ENCODE assay signal across 22 mouse cellular contexts in the genomic region with DNA sequence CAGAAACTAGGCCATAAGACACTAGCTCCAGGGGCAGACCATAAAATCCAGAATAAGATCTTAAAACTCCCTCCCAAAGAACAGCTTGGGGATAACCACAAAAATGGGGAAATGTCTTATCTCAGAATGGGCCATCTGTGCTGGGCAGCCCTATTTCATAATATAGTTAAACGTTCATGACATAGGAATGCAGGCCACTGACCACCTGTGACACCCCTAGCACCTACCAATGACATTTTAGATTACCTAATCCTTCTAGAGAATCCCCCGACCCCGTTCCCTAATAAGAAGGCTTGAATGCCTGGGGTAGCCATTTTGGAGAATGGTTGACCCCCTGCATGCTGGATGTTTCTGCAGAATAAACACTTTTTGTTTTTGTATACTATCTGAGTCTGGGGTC.
"Had no signal": no experiment of that assay in that cellular context is flagged by ENCODE, and none has a peak within 500 bp of the region (broad histone marks: within the 10 kb centered on the region; RNA-seq: fewer than 3 reads in every experiment).

No protein-coding gene starts in this region.

- ATAC-seq: liver, postnatal 0 days; lung, postnatal 0 days; midbrain, embryonic 16.5 days had no signal

- H3K4me3 ChIP-seq: lung, embryonic 15.5 days; midbrain, embryonic 10.5 days; midbrain, embryonic 12.5 days; myocyte; neural tube, embryonic 13.5 days; neural tube, embryonic 15.5 days had no signal

- H3K27ac ChIP-seq: lung, embryonic 15.5 days; macrophage; midbrain, embryonic 10.5 days; midbrain, embryonic 12.5 days; neural tube, embryonic 13.5 days; neural tube, embryonic 15.5 days had no signal

- H3K36me3 ChIP-seq: lung, embryonic 15.5 days; midbrain, embryonic 10.5 days; midbrain, embryonic 12.5 days; neural tube, embryonic 13.5 days; neural tube, embryonic 15.5 days had no signal

- H3K27me3 ChIP-seq: lung, embryonic 15.5 days; midbrain, embryonic 12.5 days; neural tube, embryonic 13.5 days; neural tube, embryonic 15.5 days had no signal

- H3K9me3 ChIP-seq: lung, embryonic 15.5 days; midbrain, embryonic 10.5 days; midbrain, embryonic 12.5 days; neural tube, embryonic 13.5 days; neural tube, embryonic 15.5 days had no signal

- H3K4me1 ChIP-seq: lung, embryonic 15.5 days; midbrain, embryonic 10.5 days; midbrain, embryonic 12.5 days; neural tube, embryonic 13.5 days; neural tube, embryonic 15.5 days had no signal

- DNase-seq: liver, postnatal 0 days; lung, adult 2 months; lung, postnatal 14 days; lung, postnatal 36 days; midbrain, embryonic 14.5 days; retina, postnatal 1 day; right cerebral cortex, adult 18-20 months; right cerebral cortex, postnatal 25 days; right cerebral cortex, postnatal 4 days; spleen, adult 18-20 months; thymus, adult 18-20 months; thymus, postnatal 14 days; thymus, postnatal 36 days had no signal

- H3K9ac ChIP-seq: liver, postnatal 0 days; lung, embryonic 15.5 days; midbrain, embryonic 12.5 days; neural tube, embryonic 13.5 days; neural tube, embryonic 15.5 days had no signal
